Mouse (Mus musculus) CH12.LX (cell line): ENCODE results near the gene Zdhhc1.

ENCODE experiments used
- BHLHE40 ChIP-seq: IDR thresholded peaks from 2 replicates; pipeline ENCODE4 v1.6.1; 2011; ENCODE audit warnings: mild to moderate bottlenecking, low read depth, low read length, improper control_type of control experiment
- CHD1 ChIP-seq: IDR thresholded peaks from 2 replicates; pipeline ENCODE4 v1.6.1; 2012; ENCODE audit warnings: low read depth, low read length, improper control_type of control experiment, inconsistent platforms
- CTCF ChIP-seq, 2 experiments: IDR thresholded peaks in 1 of 2; conservative IDR thresholded peaks in 1 of 2; 2 replicates each; pipeline ENCODE4 v1.5.1; 2011 to 2012; ENCODE audit warnings: low read depth in 2 of 2, low read length in 2 of 2, improper control_type of control experiment in 1 of 2, inconsistent platforms in 1 of 2, mild to moderate bottlenecking in 1 of 2, moderate library complexity in 1 of 2
- EP300 ChIP-seq: IDR thresholded peaks from 2 replicates; pipeline ENCODE4 v1.6.1; 2011; ENCODE audit warnings: low read length, improper control_type of control experiment
- GABPA ChIP-seq: IDR thresholded peaks from 2 replicates; pipeline ENCODE4 v1.6.1; 2012; ENCODE audit warnings: low read depth, low read length, improper control_type of control experiment, inconsistent platforms; ENCODE audit not compliant: insufficient replicate concordance
- HCFC1 ChIP-seq: IDR thresholded peaks from 2 replicates; pipeline ENCODE4 v1.6.1; 2012; ENCODE audit warnings: low read depth, mild to moderate bottlenecking, inconsistent platforms, low read length, improper control_type of control experiment
- MAZ ChIP-seq: IDR thresholded peaks from 2 replicates; pipeline ENCODE4 v1.6.1; 2012; ENCODE audit warnings: low read depth, mild to moderate bottlenecking, inconsistent platforms, low read length, improper control_type of control experiment, moderate library complexity
- MEF2A ChIP-seq: IDR thresholded peaks from 2 replicates; pipeline ENCODE4 v1.6.1; 2014; ENCODE audit warnings: low read depth, mild to moderate bottlenecking, inconsistent platforms, low read length, improper control_type of control experiment, borderline replicate concordance
- MXI1 ChIP-seq: IDR thresholded peaks from 2 replicates; pipeline ENCODE4 v1.6.1; 2011; ENCODE audit warnings: mild to moderate bottlenecking, low read depth, low read length, improper control_type of control experiment
- MYC ChIP-seq: IDR thresholded peaks from 2 replicates; pipeline ENCODE4 v1.6.1; 2011; ENCODE audit warnings: low read depth, mild to moderate bottlenecking, improper control_type of control experiment, low read length
- NELFE ChIP-seq: IDR thresholded peaks from 2 replicates; pipeline ENCODE4 v1.6.1; 2011; ENCODE audit warnings: low read depth, low read length, improper control_type of control experiment
- PAX5 ChIP-seq: IDR thresholded peaks from 2 replicates; pipeline ENCODE4 v1.6.1; 2012; ENCODE audit warnings: low read length, inconsistent platforms, mixed read lengths
- POLR2A ChIP-seq: IDR thresholded peaks from 2 replicates; pipeline ENCODE4 v1.6.1; 2011; ENCODE audit warnings: low read depth, mild to moderate bottlenecking, improper control_type of control experiment, low read length
- ZC3H11A ChIP-seq: IDR thresholded peaks from 2 replicates; pipeline ENCODE4 v1.6.1; 2012; ENCODE audit warnings: low read depth, mild to moderate bottlenecking, inconsistent platforms, low read length, improper control_type of control experiment

DNA sequence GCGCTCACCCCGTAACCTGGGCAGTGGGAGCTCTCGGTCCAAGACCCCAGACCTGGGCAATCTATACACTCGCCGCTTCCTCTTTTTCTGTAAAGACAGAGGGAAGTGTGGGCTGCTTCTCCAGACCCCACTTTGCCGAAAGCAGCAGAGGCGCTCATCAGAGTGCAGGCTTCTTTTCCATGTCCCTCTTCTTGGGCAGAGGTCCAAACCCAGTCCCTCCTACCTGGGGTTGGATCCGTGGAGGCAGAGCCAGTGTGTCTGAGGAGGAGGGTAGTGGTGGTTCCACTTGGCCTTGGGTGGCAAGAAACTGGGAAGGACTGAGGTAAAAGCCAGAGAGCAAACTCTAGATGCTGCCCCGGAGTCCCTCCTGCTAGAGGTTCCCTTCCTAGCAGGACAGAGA lies 23.7 kb downstream of the Zdhhc1 start:
- TF ChIP-seq POLR2A, result no peak
- TF ChIP-seq MEF2A, result no peak
- TF ChIP-seq CTCF (conservative IDR thresholded peaks at IDR 0.05 in 1 of 2, IDR thresholded peaks at IDR 0.05 in 1 of 2; ENCODE audit: low read depth in 2 of 2, low read length in 2 of 2), result no peak
- no peak for TF ChIP-seq GABPA
- TF ChIP-seq ZC3H11A, result no peak
- TF ChIP-seq MXI1, result no peak
- TF ChIP-seq MAZ, result no peak
- TF ChIP-seq BHLHE40, result no peak
- TF ChIP-seq NELFE, result no peak
- no peak for TF ChIP-seq CHD1
- TF ChIP-seq EP300, result no peak
- no peak for TF ChIP-seq PAX5
- TF ChIP-seq MYC, result no peak
- TF ChIP-seq HCFC1, result no peak
